Mouse (Mus musculus): ENCODE results near the gene Ctnnb1. TPM values are rescaled to one million over a fixed set of nuclear protein-coding genes. Genes with fewer than 3 reads are reported as not detected.
"Not testable (repeated sequence)": the region's sequence is repeated elsewhere in the genome, so short reads cannot be mapped to it uniquely, and the experiment has no call there.

Ctnnb1 gene
- polyA plus RNA-seq, 1 experiment from 2014 or later = 436 TPM

- Histone ChIP-seq H3K27me3 (ENCODE audit: control insufficient read depth, insufficient read depth, low read length) (no peaks in the 10 kb centered on the region), H3K4me2 (ENCODE audit: low read length) (no peak overlapping the region), H3K36me3 (ENCODE audit: control insufficient read depth, insufficient read depth, low read length) (no peaks in the 10 kb centered on the region), H3K9ac (ENCODE audit: low read length) (no peak overlapping the region), H3K9me3 (ENCODE audit: control insufficient read depth, low read length) (no peaks in the 10 kb centered on the region), H3K4me1 (ENCODE audit: control insufficient read depth in 2 of 2, insufficient read depth in 2 of 2, low read length in 2 of 2) (peaks cover 0 to 4% of the 10 kb centered on the region in 2 experiments; a peak in 2 of 4 replicates), H3K27ac (replicated peaks in 1 of 2; ENCODE audit: control insufficient read depth in 1 of 2, insufficient read depth in 1 of 2, low read depth in 2 of 2, low read length in 2 of 2) (no peak overlapping the region), H3K4me3 (ENCODE audit: control insufficient read depth in 1 of 2, insufficient read depth in 1 of 2, low read depth in 1 of 2, low read length in 2 of 2) (no peak overlapping the region)
- 74% methylated on average over 13 of the region's 13 CpGs for WGBS
- no peak for ATAC-seq (ENCODE audit: insufficient number of reproducible peaks, insufficient read depth, low FRiP score, low read depth)
Measured at GRCm38 (mm10) chr9:120913152-120913551, 15.9 kb upstream of the Ctnnb1 start.

- no peak overlapping the region for H3K9ac ChIP-seq (ENCODE audit: low read length)
- no peaks in the 10 kb centered on the region for H3K9me3 ChIP-seq (ENCODE audit: control insufficient read depth, low read length)
- no peaks in the 10 kb centered on the region for H3K36me3 ChIP-seq (ENCODE audit: control insufficient read depth, insufficient read depth, low read length)
- H3K4me1 ChIP-seq (ENCODE audit: control insufficient read depth in 2 of 2, insufficient read depth in 2 of 2, low read length in 2 of 2) = peaks cover 9 to 16% of the 10 kb centered on the region in 2 experiments
- H3K4me2 ChIP-seq (ENCODE audit: low read length) = no peak overlapping the region
- peak overlapping the region; percentile 4 to 67 for H3K27ac ChIP-seq (replicated peaks in 1 of 2; ENCODE audit: control insufficient read depth in 1 of 2, insufficient read depth in 1 of 2, low read depth in 2 of 2, low read length in 2 of 2)
- no peak overlapping the region for H3K4me3 ChIP-seq (ENCODE audit: control insufficient read depth in 1 of 2, insufficient read depth in 1 of 2, low read depth in 1 of 2, low read length in 2 of 2)
- 62% methylated on average over 4 of the region's 4 CpGs for WGBS
- no peaks in the 10 kb centered on the region for H3K27me3 ChIP-seq (ENCODE audit: control insufficient read depth, insufficient read depth, low read length)
- no peak for ATAC-seq (ENCODE audit: insufficient number of reproducible peaks, insufficient read depth, low FRiP score, low read depth)
Measured at GRCm38 (mm10) chr9:120914429-120914828, 14.6 kb upstream of the Ctnnb1 start.

DNA sequence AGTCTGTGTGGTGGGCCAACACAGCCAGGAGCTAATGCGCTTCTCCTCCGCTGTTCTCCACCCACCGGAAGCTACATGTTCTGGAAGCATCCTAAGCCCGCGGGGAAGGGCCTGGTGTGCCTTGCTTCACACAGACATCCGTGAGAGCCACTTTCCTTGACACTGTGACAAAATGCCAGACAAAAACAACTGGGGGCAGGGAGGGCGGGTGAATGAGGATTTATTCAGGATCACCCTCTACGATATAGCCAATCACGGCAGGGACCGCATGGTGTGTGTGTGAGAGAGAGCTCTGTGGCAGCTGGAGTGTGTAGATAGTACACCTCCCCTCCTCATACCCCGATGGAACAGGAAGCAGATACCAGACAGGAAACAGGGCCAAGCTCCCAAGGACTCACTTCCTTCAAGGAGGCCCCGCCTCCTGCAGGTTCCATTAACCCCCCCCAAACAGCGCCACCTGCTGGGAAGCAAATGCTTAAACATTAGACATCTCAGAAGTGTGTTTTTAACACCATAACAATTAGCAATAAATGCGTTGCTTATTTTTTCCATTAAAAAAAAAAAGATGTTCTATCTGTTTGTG is 14.0 kb upstream of the Ctnnb1 start:
- no peak overlapping the region for H3K4me2 ChIP-seq (ENCODE audit: low read length)
- H3K4me1 ChIP-seq (ENCODE audit: control insufficient read depth in 2 of 2, insufficient read depth in 2 of 2, low read length in 2 of 2) = peaks cover 9 to 18% of the 10 kb centered on the region in 2 experiments
- no peaks in the 10 kb centered on the region for H3K36me3 ChIP-seq (ENCODE audit: control insufficient read depth, insufficient read depth, low read length)
- H3K27ac ChIP-seq (replicated peaks in 1 of 2; ENCODE audit: control insufficient read depth in 1 of 2, insufficient read depth in 1 of 2, low read depth in 2 of 2, low read length in 2 of 2) = peak overlapping the region; percentile 4 to 67
- H3K9me3 ChIP-seq (ENCODE audit: control insufficient read depth, low read length) = no peaks in the 10 kb centered on the region
- 73% methylated on average over 14 of the region's 14 CpGs for WGBS
- H3K27me3 ChIP-seq (ENCODE audit: control insufficient read depth, insufficient read depth, low read length) = no peaks in the 10 kb centered on the region
- H3K4me3 ChIP-seq (ENCODE audit: control insufficient read depth in 1 of 2, insufficient read depth in 1 of 2, low read depth in 1 of 2, low read length in 2 of 2) = no peak overlapping the region
- 0 out of 2 replicates have a peak, but pooled peaks have one; percentile 66 for ATAC-seq (ENCODE audit: insufficient number of reproducible peaks, insufficient read depth, low FRiP score, low read depth)
- no peak overlapping the region for H3K9ac ChIP-seq (ENCODE audit: low read length)

DNA sequence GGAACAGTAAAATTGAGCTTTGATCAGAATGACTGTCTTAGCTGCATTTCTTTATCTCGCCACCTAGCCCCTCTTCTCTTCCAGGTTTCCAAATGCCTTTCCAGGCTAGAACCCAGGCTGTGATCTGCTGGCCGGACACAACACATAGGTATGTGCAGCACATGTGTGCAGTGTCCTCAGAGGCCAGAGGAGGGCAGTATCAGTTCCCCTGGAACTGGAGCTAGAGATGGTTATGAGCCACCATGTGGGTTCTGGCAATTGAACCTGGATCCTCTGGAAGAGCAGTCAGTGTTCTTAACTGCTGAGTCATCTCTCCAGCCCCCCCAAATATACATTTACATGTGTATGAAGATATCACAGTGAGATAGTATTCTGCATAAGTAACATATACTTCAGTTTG is 11.4 kb upstream of the Ctnnb1 start:
- not testable (repeated sequence) for ATAC-seq (ENCODE audit: insufficient number of reproducible peaks, insufficient read depth, low FRiP score, low read depth); H3K27ac ChIP-seq (replicated peaks in 1 of 2; ENCODE audit: control insufficient read depth in 1 of 2, insufficient read depth in 1 of 2, low read depth in 2 of 2, low read length in 2 of 2); H3K9ac ChIP-seq (ENCODE audit: low read length); H3K4me3 ChIP-seq (ENCODE audit: control insufficient read depth in 1 of 2, insufficient read depth in 1 of 2, low read depth in 1 of 2, low read length in 2 of 2); H3K27me3 ChIP-seq (ENCODE audit: control insufficient read depth, insufficient read depth, low read length); H3K36me3 ChIP-seq (ENCODE audit: control insufficient read depth, insufficient read depth, low read length); H3K4me2 ChIP-seq (ENCODE audit: low read length); H3K9me3 ChIP-seq (ENCODE audit: control insufficient read depth, low read length)
- peaks cover 9 to 18% of the 10 kb centered on the region in 2 experiments for H3K4me1 ChIP-seq (ENCODE audit: control insufficient read depth in 2 of 2, insufficient read depth in 2 of 2, low read length in 2 of 2)
- WGBS = 88% methylated on average over 2 of the region's 2 CpGs

- Histone ChIP-seq H3K4me3 (ENCODE audit: control insufficient read depth in 1 of 2, insufficient read depth in 1 of 2, low read depth in 1 of 2, low read length in 2 of 2) (no peak overlapping the region), H3K9me3 (ENCODE audit: control insufficient read depth, low read length) (no peaks in the 10 kb centered on the region), H3K27ac (replicated peaks in 1 of 2; ENCODE audit: control insufficient read depth in 1 of 2, insufficient read depth in 1 of 2, low read depth in 2 of 2, low read length in 2 of 2) (no peak overlapping the region), H3K4me2 (ENCODE audit: low read length) (no peak overlapping the region), H3K27me3 (ENCODE audit: control insufficient read depth, insufficient read depth, low read length) (no peaks in the 10 kb centered on the region), H3K9ac (ENCODE audit: low read length) (no peak overlapping the region), H3K4me1 (ENCODE audit: control insufficient read depth in 2 of 2, insufficient read depth in 2 of 2, low read length in 2 of 2) (peaks cover 9 to 18% of the 10 kb centered on the region in 2 experiments), H3K36me3 (ENCODE audit: control insufficient read depth, insufficient read depth, low read length) (no peaks in the 10 kb centered on the region)
- no peak for ATAC-seq (ENCODE audit: insufficient number of reproducible peaks, insufficient read depth, low FRiP score, low read depth)
- WGBS = 86% methylated on average over 5 of the region's 5 CpGs
Measured at GRCm38 (mm10) chr9:120918211-120918610, 10.8 kb upstream of the Ctnnb1 start.

DNA sequence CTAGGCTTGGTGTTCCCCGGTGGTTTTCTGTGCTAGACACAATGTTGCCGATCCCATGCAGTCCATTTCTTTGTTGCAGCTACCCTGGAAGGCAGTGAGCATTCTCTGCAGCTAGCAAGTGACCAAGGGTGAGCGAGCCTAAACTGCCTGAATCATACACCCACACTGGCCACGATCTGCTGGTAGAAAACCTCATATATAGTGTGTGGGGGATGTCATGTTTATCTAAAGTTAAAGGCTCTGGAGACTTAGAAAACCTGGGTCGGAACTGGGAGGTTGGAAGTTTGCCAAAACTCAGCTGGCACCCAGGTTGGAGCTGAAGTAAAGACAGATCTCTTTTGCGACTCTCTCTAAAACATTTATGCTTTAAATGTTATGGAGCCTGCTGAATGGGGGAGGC is 10.4 kb upstream of the Ctnnb1 start:
- H3K9ac ChIP-seq (ENCODE audit: low read length) = no peak overlapping the region
- 26% methylated on average over 6 of the region's 6 CpGs for WGBS
- no peaks in the 10 kb centered on the region for H3K27me3 ChIP-seq (ENCODE audit: control insufficient read depth, insufficient read depth, low read length)
- H3K4me2 ChIP-seq (ENCODE audit: low read length) = no peak overlapping the region
- no peak overlapping the region for H3K4me3 ChIP-seq (ENCODE audit: control insufficient read depth in 1 of 2, insufficient read depth in 1 of 2, low read depth in 1 of 2, low read length in 2 of 2)
- no peak for ATAC-seq (ENCODE audit: insufficient number of reproducible peaks, insufficient read depth, low FRiP score, low read depth)
- no peak overlapping the region for H3K27ac ChIP-seq (replicated peaks in 1 of 2; ENCODE audit: control insufficient read depth in 1 of 2, insufficient read depth in 1 of 2, low read depth in 2 of 2, low read length in 2 of 2)
- no peaks in the 10 kb centered on the region for H3K9me3 ChIP-seq (ENCODE audit: control insufficient read depth, low read length)
- H3K36me3 ChIP-seq (ENCODE audit: control insufficient read depth, insufficient read depth, low read length) = no peaks in the 10 kb centered on the region
- H3K4me1 ChIP-seq (ENCODE audit: control insufficient read depth in 2 of 2, insufficient read depth in 2 of 2, low read length in 2 of 2) = peaks cover 9 to 18% of the 10 kb centered on the region in 2 experiments

DNA sequence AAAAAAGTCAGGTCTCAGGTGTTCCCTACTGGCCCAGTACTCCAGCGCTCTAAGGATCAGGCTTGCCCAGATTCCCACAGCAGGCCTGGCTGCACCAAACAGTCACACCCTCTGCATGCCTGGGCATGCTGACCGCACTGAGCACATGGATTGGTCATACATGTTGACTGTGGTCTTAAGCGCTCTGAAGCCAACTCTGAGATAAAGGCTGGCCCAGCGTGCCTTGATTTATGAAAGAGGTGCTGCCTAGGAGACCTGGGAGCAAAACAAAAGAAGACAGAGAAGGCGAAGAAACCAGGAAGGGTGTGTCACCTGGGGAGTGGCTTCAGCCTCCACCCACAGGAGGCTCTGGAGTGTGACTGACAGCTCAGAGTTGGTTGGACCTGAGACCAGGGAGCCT is 9.9 kb upstream of the Ctnnb1 start:
- no peak overlapping the region for H3K4me2 ChIP-seq (ENCODE audit: low read length)
- H3K27me3 ChIP-seq (ENCODE audit: control insufficient read depth, insufficient read depth, low read length) = no peaks in the 10 kb centered on the region
- H3K4me3 ChIP-seq (ENCODE audit: control insufficient read depth in 1 of 2, insufficient read depth in 1 of 2, low read depth in 1 of 2, low read length in 2 of 2) = no peak overlapping the region
- peaks cover 9 to 18% of the 10 kb centered on the region in 2 experiments for H3K4me1 ChIP-seq (ENCODE audit: control insufficient read depth in 2 of 2, insufficient read depth in 2 of 2, low read length in 2 of 2)
- H3K9me3 ChIP-seq (ENCODE audit: control insufficient read depth, low read length) = no peaks in the 10 kb centered on the region
- H3K27ac ChIP-seq (replicated peaks in 1 of 2; ENCODE audit: control insufficient read depth in 1 of 2, insufficient read depth in 1 of 2, low read depth in 2 of 2, low read length in 2 of 2) = no peak overlapping the region
- H3K36me3 ChIP-seq (ENCODE audit: control insufficient read depth, insufficient read depth, low read length) = no peaks in the 10 kb centered on the region
- 69% methylated on average over 5 of the region's 5 CpGs for WGBS
- H3K9ac ChIP-seq (ENCODE audit: low read length) = no peak overlapping the region
- ATAC-seq (ENCODE audit: insufficient number of reproducible peaks, insufficient read depth, low FRiP score, low read depth) = no peak

- Histone ChIP-seq H3K27me3 (ENCODE audit: control insufficient read depth, insufficient read depth, low read length) (no peaks in the 10 kb centered on the region), H3K27ac (replicated peaks in 1 of 2; ENCODE audit: control insufficient read depth in 1 of 2, insufficient read depth in 1 of 2, low read depth in 2 of 2, low read length in 2 of 2) (no peak overlapping the region), H3K9me3 (ENCODE audit: control insufficient read depth, low read length) (no peaks in the 10 kb centered on the region), H3K4me2 (ENCODE audit: low read length) (no peak overlapping the region), H3K9ac (ENCODE audit: low read length) (no peak overlapping the region), H3K4me1 (ENCODE audit: control insufficient read depth in 2 of 2, insufficient read depth in 2 of 2, low read length in 2 of 2) (peaks cover 0 to 3% of the 10 kb centered on the region in 2 experiments; a peak in 1 of 4 replicates), H3K4me3 (ENCODE audit: control insufficient read depth in 1 of 2, insufficient read depth in 1 of 2, low read depth in 1 of 2, low read length in 2 of 2) (no peak overlapping the region), H3K36me3 (ENCODE audit: control insufficient read depth, insufficient read depth, low read length) (no peaks in the 10 kb centered on the region)
- ATAC-seq (ENCODE audit: insufficient number of reproducible peaks, insufficient read depth, low FRiP score, low read depth) = no peak
- WGBS = 45% methylated on average over 1 of the region's 1 CpGs
Measured at GRCm38 (mm10) chr9:120926126-120926525, 2.9 kb upstream of the Ctnnb1 start.
